Mouse (Mus musculus) kidney, adult 9 months (tissue): ENCODE measurements around the gene Mosmo.
A peak's percentile ranks its signal among the peaks of the same experiment; 100 is the strongest.

Source experiments
- DNase-seq: peaks from one replicate; pipeline ENCODE4 v3.0.0; 2022

The Mosmo gene

GRCm38 (mm10) chr7:120677001-120677643 lies at the start of gene Mosmo:
Gene Mosmo (plus strand): TSS chr7:120677618.
- peak; percentile 68 for DNase-seq

- peak; percentile 45 for DNase-seq
Observed at GRCm38 (mm10) chr7:120632518-120632917, 44.9 kb upstream of the Mosmo start.

GRCm38 (mm10) chr7:120634301-120634700 lies 43.1 kb upstream of the Mosmo start:
- peak; percentile 11 for DNase-seq

GRCm38 (mm10) chr7:120634711-120635361 lies 42.6 kb upstream of the Mosmo start, which contains the start of gene Uqcrc2:
Gene Uqcrc2 (plus strand): TSS chr7:120635176.
- peak; percentile 88 for DNase-seq

- no peak for DNase-seq
Observed at GRCm38 (mm10) chr7:120635362-120635781, 42.0 kb upstream of the Mosmo start.

GRCm38 (mm10) chr7:120635821-120636220 lies 41.6 kb upstream of the Mosmo start:
- DNase-seq, result peak; percentile 10

- DNase-seq, result no peak
Observed at GRCm38 (mm10) chr7:120643217-120643616, 34.2 kb upstream of the Mosmo start.

GRCm38 (mm10) chr7:120647849-120648248 lies 29.6 kb upstream of the Mosmo start:
- no peak for DNase-seq

- no peak for DNase-seq
Observed at GRCm38 (mm10) chr7:120662079-120662478, 15.3 kb upstream of the Mosmo start.

- peak; percentile 50 for DNase-seq
Observed at GRCm38 (mm10) chr7:120670153-120670875, 7.1 kb upstream of the Mosmo start, which contains the start of gene Pdzd9. Gene Pdzd9 (minus strand): TSS chr7:120670343.

GRCm38 (mm10) chr7:120671271-120671670 lies 6.1 kb upstream of the Mosmo start:
- peak; percentile 46 for DNase-seq

- peak; percentile 26 for DNase-seq
Observed at GRCm38 (mm10) chr7:120677764-120678531, 530 bp downstream of the Mosmo start.

- no peak for DNase-seq
Observed at GRCm38 (mm10) chr7:120679023-120679422, 1.6 kb downstream of the Mosmo start.

- DNase-seq, result peak; percentile 23
Observed at GRCm38 (mm10) chr7:120682002-120682401, 4.6 kb downstream of the Mosmo start.

GRCm38 (mm10) chr7:120684731-120685161 lies 7.3 kb downstream of the Mosmo start:
- no peak for DNase-seq

GRCm38 (mm10) chr7:120685227-120685626 lies 7.8 kb downstream of the Mosmo start:
- DNase-seq, result no peak

- no peak for DNase-seq
Observed at GRCm38 (mm10) chr7:120690634-120691033, 13.2 kb downstream of the Mosmo start.

GRCm38 (mm10) chr7:120693831-120694375 lies 16.5 kb downstream of the Mosmo start:
- no peak for DNase-seq

GRCm38 (mm10) chr7:120695196-120695595 lies 17.8 kb downstream of the Mosmo start:
- no peak for DNase-seq

GRCm38 (mm10) chr7:120695641-120696040 lies 18.2 kb downstream of the Mosmo start:
- no peak for DNase-seq

- no peak for DNase-seq
Observed at GRCm38 (mm10) chr7:120696331-120696730, 18.9 kb downstream of the Mosmo start.

- no peak for DNase-seq
Observed at GRCm38 (mm10) chr7:120699586-120699985, 22.2 kb downstream of the Mosmo start.
